Mouse (Mus musculus) left cerebral cortex, adult 9 months (tissue): Measurements from ENCODE around the gene Gpat3.
A peak's percentile ranks its signal among the peaks of the same experiment; 100 is the strongest.

ENCODE experiments used
- DNase-seq, 2 experiments: peaks; one replicate each; pipeline ENCODE4 v3.0.0; 2022; ENCODE audit warnings: low spot score in 2 of 2

The Gpat3 gene

GRCm38 (mm10) chr5:100845485-100845847 is at the start of gene Gpat3:
TSS of gene Gpat3 (plus strand) at chr5:100845713.
- peak in 1 of 2 experiments; percentile 31 for DNase-seq

- peak; percentile 84 to 94 for DNase-seq
Measured at GRCm38 (mm10) chr5:100798165-100798860, 47.2 kb upstream of the Gpat3 start, which contains the start of the genes Helq and Mrps18c. TSS of gene Helq (minus strand) at chr5:100798598. TSS of gene Mrps18c (plus strand) at chr5:100798627.

- no peak for DNase-seq
Measured at GRCm38 (mm10) chr5:100818341-100818740, 27.2 kb upstream of the Gpat3 start.

- DNase-seq, result no peak
Measured at GRCm38 (mm10) chr5:100819568-100820480, 25.7 kb upstream of the Gpat3 start.

- DNase-seq, result peak; percentile 44 to 82
Measured at GRCm38 (mm10) chr5:100820483-100821184, 24.9 kb upstream of the Gpat3 start, which contains the start of gene Abraxas1. TSS of gene Abraxas1 (minus strand) at chr5:100820965.

GRCm38 (mm10) chr5:100821375-100821774 is 24.1 kb upstream of the Gpat3 start:
- no peak for DNase-seq

GRCm38 (mm10) chr5:100822826-100823225 is 22.7 kb upstream of the Gpat3 start:
- DNase-seq, result no peak

- DNase-seq, result no peak
Measured at GRCm38 (mm10) chr5:100825975-100826374, 19.5 kb upstream of the Gpat3 start.

GRCm38 (mm10) chr5:100826531-100826930 is 19.0 kb upstream of the Gpat3 start:
- DNase-seq, result no peak

- no peak for DNase-seq
Measured at GRCm38 (mm10) chr5:100828701-100829100, 16.8 kb upstream of the Gpat3 start.

- no peak for DNase-seq
Measured at GRCm38 (mm10) chr5:100832680-100833079, 12.8 kb upstream of the Gpat3 start.

- no peak for DNase-seq
Measured at GRCm38 (mm10) chr5:100833841-100834240, 11.7 kb upstream of the Gpat3 start.

GRCm38 (mm10) chr5:100835862-100836538 is 9.5 kb upstream of the Gpat3 start:
- DNase-seq, result no peak

- DNase-seq, result no peak
Measured at GRCm38 (mm10) chr5:100837907-100838306, 7.6 kb upstream of the Gpat3 start.

- DNase-seq, result no peak
Measured at GRCm38 (mm10) chr5:100844485-100844884, 1.0 kb upstream of the Gpat3 start.

GRCm38 (mm10) chr5:100845848-100846598 is 510 bp downstream of the Gpat3 start:
- DNase-seq, result peak in 1 of 2 experiments; percentile 40

- peak in 1 of 2 experiments; percentile 10 for DNase-seq
Measured at GRCm38 (mm10) chr5:100846599-100846920, 1.0 kb downstream of the Gpat3 start.

GRCm38 (mm10) chr5:100847143-100847542 is 1.6 kb downstream of the Gpat3 start:
- no peak for DNase-seq

- no peak for DNase-seq
Measured at GRCm38 (mm10) chr5:100853963-100854362, 8.4 kb downstream of the Gpat3 start.

GRCm38 (mm10) chr5:100856552-100856951 is 11.0 kb downstream of the Gpat3 start:
- DNase-seq, result no peak
